Mouse (Mus musculus) neural tube, embryonic 15.5 days (tissue): ENCODE results near the gene Znhit2. TPM values are rescaled to one million over a fixed set of nuclear protein-coding genes. Genes with fewer than 3 reads are reported as not detected.
A peak's percentile ranks its signal among the peaks of the same experiment; 100 is the strongest.

Experiments
- ATAC-seq: fragments of 200-750 bp; cut with Nextera tagmentation; 2 replicates; pipeline ENCODE4 v1.8.0; 2017; ENCODE audit warnings: mild to moderate bottlenecking, moderate TSS enrichment, moderate library complexity; ENCODE audit not compliant: low FRiP score
- H3K27ac ChIP-seq: fragments of 300-500 bp; sonication (generic); replicated peaks from 2 replicates; pipeline ENCODE4 v1.5.1; 2015; ENCODE audit warnings: mild to moderate bottlenecking, inconsistent platforms
- H3K27me3 ChIP-seq: fragments of 300-500 bp; sonication (generic); replicated peaks from 2 replicates; pipeline ENCODE4 v1.6.1; 2015; ENCODE audit warnings: inconsistent platforms
- H3K36me3 ChIP-seq: fragments of 300-500 bp; sonication (generic); 2 replicates; pipeline ENCODE4 v1.6.1; 2015; ENCODE audit warnings: inconsistent platforms
- H3K4me1 ChIP-seq: fragments of 300-500 bp; sonication (generic); 2 replicates; pipeline ENCODE4 v1.6.1; 2015; ENCODE audit warnings: inconsistent platforms
- H3K4me2 ChIP-seq: fragments of 300-500 bp; sonication (generic); 2 replicates; pipeline ENCODE4 v1.6.1; 2015; ENCODE audit warnings: inconsistent platforms, mild to moderate bottlenecking, moderate library complexity
- H3K4me3 ChIP-seq: fragments of 300-500 bp; sonication (generic); replicated peaks from 2 replicates; pipeline ENCODE4 v1.5.1; 2015; ENCODE audit warnings: mild to moderate bottlenecking, inconsistent platforms
- H3K9ac ChIP-seq: fragments of 300-500 bp; sonication (generic); replicated peaks from 2 replicates; pipeline ENCODE4 v1.6.1; 2015; ENCODE audit warnings: mild to moderate bottlenecking, inconsistent platforms
- H3K9me3 ChIP-seq: fragments of 300-500 bp; sonication (generic); replicated peaks from 2 replicates; pipeline ENCODE4 v1.6.1; 2016; ENCODE audit warnings: inconsistent platforms
- WGBS: fragments of 180-500 bp; shearing (Covaris S2); methylation state at CpG from one replicate; pipeline ENCODE4 v1.1.7; 2015; ENCODE audit warnings: mixed read lengths; 5-methylcytosine and 5-hydroxymethylcytosine counted together
- polyA plus RNA-seq: library from polyadenylated mRNA; unstranded; fragments of >200 nt; fragmentation: Nextera tagmentation; extraction: Ambion mirVana; gene quantifications from 2 replicates; pipeline ENCODE4 v1.2.1, GENCODE M21; 2015

Znhit2 gene
- polyA plus RNA-seq, 1 experiment from 2014 or later: 30.4 TPM

DNA sequence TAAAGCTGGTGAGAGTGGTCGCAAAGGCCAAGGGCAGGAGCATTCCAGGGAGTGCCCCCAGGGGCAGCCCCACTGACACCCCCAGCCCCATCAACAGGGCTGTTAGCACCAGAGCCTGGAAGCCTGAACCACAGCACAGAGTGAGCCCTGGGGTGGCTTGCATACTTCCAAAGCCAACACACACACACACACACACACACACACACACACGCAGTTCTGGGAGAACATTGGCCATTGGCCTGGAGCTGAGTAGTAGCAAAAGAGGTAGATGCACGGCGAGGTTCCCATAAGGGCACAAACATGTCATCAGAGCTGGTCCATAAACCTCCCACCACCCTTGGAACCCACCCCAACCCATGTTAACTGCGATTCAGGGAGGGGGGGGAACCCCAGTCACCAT lies 5.6 kb downstream of the Znhit2 start:
- Histone ChIP-seq H3K27ac (peak overlapping the region; percentile 93), H3K9ac (peak overlapping the region; percentile 91), H3K4me2 (peak overlapping the region; percentile 97), H3K36me3 (peaks cover 26% of the 10 kb centered on the region), H3K9me3 (no peaks in the 10 kb centered on the region), H3K4me3 (peak overlapping the region; percentile 62), H3K27me3 (no peaks in the 10 kb centered on the region), H3K4me1 (peaks cover 57% of the 10 kb centered on the region)
- ATAC-seq: peak; percentile 6; the same call in 1 of the 2 replicates
- WGBS: 22% methylated on average over 5 of the region's 5 CpGs

DNA sequence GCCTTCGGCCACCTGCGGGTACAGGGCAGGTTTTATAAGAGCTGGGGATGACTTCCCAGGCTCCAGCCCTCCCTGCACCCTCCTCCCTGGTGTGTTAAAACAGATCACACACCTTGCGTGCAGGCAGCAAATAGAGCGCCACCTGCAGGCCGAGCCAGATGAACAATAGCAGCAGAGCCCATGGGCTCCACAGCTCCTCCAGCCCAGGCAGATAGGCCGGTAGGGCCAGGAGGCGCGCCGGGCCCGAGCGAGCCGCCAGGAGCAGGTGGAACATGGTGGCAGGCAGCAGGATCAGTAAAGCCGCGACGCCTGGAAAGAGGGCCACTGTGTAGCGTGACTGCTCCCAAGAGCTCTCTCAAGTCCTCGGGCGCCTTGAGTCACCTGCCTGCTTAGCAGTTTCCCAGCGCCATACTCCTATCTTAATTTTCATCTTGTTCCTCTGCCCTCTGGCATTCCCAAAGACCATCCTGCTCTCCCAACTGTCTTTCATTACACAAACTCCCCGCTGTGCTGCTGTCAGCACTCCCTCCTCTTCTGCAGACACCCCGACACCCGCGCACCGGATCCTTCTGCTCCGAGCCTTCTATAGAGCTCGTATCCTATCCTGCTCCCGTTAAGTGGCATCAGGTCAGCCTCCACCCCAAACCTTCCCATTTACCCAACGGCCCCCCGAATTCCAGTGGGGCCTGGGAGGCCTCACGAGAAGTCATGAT lies 6.2 kb downstream of the Znhit2 start:
- H3K27me3 ChIP-seq: no peaks in the 10 kb centered on the region
- peak overlapping the region; percentile 62 for H3K4me3 ChIP-seq
- peak overlapping the region; percentile 91 for H3K9ac ChIP-seq
- no peaks in the 10 kb centered on the region for H3K9me3 ChIP-seq
- under 1% methylated on average over 30 of the region's 30 CpGs for WGBS
- peak overlapping the region; percentile 93 for H3K27ac ChIP-seq
- peaks cover 51% of the 10 kb centered on the region for H3K4me1 ChIP-seq
- ATAC-seq: peak; percentile 84
- peaks cover 26% of the 10 kb centered on the region for H3K36me3 ChIP-seq
- peak overlapping the region; percentile 97 for H3K4me2 ChIP-seq

DNA sequence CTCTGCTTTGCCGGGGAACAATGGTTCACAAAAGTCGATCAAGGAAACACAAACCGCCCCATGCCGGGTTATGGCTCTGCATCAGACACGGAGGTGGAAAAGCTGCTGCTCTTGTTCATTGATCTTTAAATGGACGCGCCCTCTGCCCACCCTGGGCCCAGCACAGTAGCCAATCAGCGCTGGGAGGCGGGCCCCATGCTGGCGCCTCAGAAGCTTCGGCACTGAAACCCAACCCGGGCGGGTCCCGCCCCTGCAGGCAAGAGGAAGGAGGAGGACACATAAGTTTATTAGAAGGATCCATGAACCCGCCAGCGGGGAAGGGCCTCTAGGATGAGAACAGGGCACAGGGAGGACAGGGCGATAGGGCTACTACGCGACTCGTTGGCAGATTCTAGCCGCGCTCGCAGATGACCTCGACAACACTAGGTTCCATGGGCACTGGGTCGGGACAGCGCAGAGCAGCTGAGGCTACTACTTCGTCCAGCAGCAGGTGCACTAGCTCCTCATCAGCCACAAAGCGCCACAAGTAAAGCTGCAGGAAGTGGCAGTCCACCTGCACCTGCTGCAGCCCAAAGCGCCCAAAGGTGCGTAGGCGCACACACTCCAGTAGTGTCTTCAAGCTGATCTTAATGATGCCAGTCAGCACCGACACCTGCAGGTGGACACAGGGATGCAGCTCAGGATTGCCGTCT lies 6.9 kb downstream of the Znhit2 start, which contains the start of gene Tm7sf2:
Tm7sf2 (minus strand) TSS at position 650 of the 692 bp plus-strand sequence.
- WGBS: 6% methylated on average over 33 of the region's 33 CpGs
- peak; percentile 90 for ATAC-seq

DNA sequence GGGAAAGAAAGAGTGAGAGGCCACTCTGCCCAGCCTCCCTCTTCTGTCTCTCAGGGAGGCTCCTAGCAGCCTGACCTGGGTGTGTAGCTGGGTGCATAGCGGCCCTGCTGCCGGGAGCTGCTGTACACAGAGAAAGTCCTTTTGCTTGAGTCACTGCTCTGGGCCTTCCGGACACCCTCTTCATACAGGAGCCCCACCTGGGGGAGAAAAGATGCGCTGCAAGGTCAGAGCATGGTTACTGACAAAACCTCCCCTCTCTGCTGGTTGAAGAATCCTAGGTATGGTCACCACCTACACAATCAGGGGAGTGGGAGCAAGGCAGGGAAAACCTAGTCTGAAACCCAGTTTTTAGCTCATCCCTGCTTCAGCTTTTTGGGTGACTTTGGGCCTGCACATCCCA lies 8.0 kb downstream of the Znhit2 start:
- no peak overlapping the region for H3K4me3 ChIP-seq
- no peaks in the 10 kb centered on the region for H3K27me3 ChIP-seq
- H3K9ac ChIP-seq: no peak overlapping the region
- WGBS: 82% methylated on average over 4 of the region's 4 CpGs
- no peak for ATAC-seq
- H3K4me1 ChIP-seq: peaks cover 33% of the 10 kb centered on the region
- no peaks in the 10 kb centered on the region for H3K9me3 ChIP-seq
- H3K27ac ChIP-seq: no peak overlapping the region
- peaks cover 30% of the 10 kb centered on the region for H3K36me3 ChIP-seq
- H3K4me2 ChIP-seq: no peak overlapping the region

More for the DNA sequence above, 6.9 kb downstream of the Znhit2 start, which contains the start of gene Tm7sf2:
- H3K4me2 ChIP-seq: peak within 1 kb of the TSS; percentile 97
- peak within 1 kb of the TSS; percentile 62 for H3K4me3 ChIP-seq
- peaks cover 26% of the 10 kb centered on the region for H3K36me3 ChIP-seq
- H3K9ac ChIP-seq: peak within 1 kb of the TSS; percentile 91
- H3K4me1 ChIP-seq: peaks cover 44% of the 10 kb centered on the region
- no peaks in the 10 kb centered on the region for H3K9me3 ChIP-seq
- H3K27ac ChIP-seq: peak within 1 kb of the TSS; percentile 93
- H3K27me3 ChIP-seq: no peaks in the 10 kb centered on the region

DNA sequence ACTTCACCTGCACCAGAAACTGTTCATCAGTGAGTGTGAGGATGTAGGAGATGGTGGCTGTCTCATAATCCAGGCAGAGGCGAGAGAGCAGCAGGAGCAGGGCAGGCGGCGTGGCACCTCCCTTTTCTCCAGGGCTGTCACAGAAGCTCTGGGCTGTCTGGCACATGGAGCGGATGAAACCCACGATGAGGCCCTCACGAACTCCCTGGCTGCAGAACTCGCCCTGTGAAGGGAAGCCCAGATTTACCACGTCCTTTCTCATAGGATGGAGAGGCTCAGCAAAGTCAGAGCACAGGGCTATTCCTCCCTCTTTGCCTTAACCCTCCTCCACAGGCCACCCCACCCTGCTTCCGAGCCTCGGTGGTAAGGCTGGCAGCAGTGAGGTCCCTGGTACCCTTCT lies 8.9 kb downstream of the Znhit2 start:
- no peaks in the 10 kb centered on the region for H3K9me3 ChIP-seq
- no peak overlapping the region for H3K27ac ChIP-seq
- peaks cover 32% of the 10 kb centered on the region for H3K4me1 ChIP-seq
- WGBS: 96% methylated on average over 10 of the region's 10 CpGs
- no peak overlapping the region for H3K4me2 ChIP-seq
- no peak for ATAC-seq
- H3K9ac ChIP-seq: no peak overlapping the region
- H3K36me3 ChIP-seq: peaks cover 30% of the 10 kb centered on the region
- H3K27me3 ChIP-seq: no peaks in the 10 kb centered on the region
- no peak overlapping the region for H3K4me3 ChIP-seq

DNA sequence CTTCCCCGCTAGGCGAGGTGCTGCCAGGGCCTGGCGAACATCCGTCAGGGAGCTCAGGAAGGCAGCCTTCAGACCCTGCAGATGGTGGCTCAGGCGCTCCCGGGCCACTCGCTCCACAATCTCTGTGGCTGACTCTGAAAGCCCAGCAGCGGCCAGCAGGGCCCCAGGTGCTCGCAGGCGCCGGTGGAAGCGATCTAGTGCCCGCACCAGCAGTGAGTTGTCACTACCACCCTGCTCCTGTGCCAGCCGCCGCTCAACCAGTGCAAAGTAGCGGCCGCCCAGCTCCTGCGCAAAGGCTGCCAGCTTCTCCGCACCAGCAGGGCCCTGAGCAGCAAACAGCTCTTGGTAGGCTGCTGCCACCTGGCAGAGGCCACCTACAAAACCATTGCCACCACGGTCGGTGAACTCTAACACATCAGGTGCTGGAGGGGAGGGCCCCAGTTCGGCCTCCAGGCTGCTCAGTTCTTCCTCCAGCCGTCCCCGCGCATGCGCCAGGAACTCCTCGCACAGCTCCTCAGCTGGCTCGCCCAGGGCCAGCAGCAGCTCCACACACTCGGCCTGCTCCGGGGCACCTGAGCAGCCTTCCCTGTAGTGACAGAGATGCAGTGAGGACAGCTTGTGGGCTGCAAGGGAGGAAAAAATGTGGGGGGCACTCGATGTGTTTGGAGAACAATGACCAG lies 9.7 kb downstream of the Znhit2 start:
- Histone ChIP-seq H3K9ac (no peak overlapping the region), H3K36me3 (peaks cover 30% of the 10 kb centered on the region), H3K4me2 (no peak overlapping the region), H3K9me3 (no peaks in the 10 kb centered on the region), H3K27ac (no peak overlapping the region), H3K4me1 (peaks cover 37% of the 10 kb centered on the region), H3K27me3 (no peaks in the 10 kb centered on the region), H3K4me3 (no peak overlapping the region)
- ATAC-seq: no peak
- 94% methylated on average over 31 of the region's 31 CpGs for WGBS

DNA sequence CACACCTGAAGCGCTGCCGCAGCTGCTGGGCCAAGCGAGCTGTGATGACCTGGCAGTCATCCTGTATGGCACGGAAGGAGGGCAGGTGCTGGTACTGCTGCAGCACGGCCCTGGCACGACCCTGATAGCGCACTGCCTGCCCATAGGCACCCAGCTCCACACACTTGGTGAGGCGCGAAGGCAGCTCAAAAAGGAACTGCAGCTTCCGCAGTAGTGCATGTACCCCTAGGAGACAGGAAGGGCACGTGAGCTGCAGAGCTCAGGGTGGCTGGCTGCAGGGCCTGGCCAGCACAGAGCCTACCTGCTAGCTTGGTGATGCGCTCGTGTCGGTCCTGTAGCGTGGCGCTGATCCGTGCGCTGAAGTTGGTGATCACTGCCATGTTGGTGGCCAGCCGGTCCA lies 10.3 kb downstream of the Znhit2 start:
- peaks cover 30% of the 10 kb centered on the region for H3K36me3 ChIP-seq
- H3K4me2 ChIP-seq: no peak overlapping the region
- H3K4me3 ChIP-seq: no peak overlapping the region
- 95% methylated on average over 19 of the region's 19 CpGs for WGBS
- peaks cover 37% of the 10 kb centered on the region for H3K4me1 ChIP-seq
- no peak for ATAC-seq
- H3K27me3 ChIP-seq: no peaks in the 10 kb centered on the region
- H3K9me3 ChIP-seq: no peaks in the 10 kb centered on the region
- no peak overlapping the region for H3K27ac ChIP-seq
- no peak overlapping the region for H3K9ac ChIP-seq

DNA sequence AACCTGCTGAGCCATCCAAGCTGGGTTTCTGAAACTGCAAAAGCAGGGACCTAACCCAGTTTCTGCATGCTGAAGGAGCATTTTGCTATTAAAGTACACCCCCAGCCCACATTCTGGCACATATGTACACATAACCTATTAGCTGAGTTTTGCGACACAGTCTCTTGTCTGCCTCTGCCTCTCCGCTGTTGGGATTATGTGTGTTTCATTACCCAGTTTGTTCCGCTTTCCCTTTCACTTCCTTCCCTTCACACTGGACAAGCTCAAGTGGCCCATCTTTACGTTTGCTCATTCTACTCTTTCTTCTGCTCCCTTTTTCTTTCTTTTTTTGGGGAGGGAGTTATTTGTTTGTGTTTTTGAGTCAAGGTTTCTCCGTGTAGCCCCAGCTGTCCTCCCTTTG lies 12.9 kb downstream of the Znhit2 start:
- peaks cover 27% of the 10 kb centered on the region for H3K4me1 ChIP-seq
- ATAC-seq: no peak
- H3K9ac ChIP-seq: no peak overlapping the region
- no peak overlapping the region for H3K27ac ChIP-seq
- H3K4me2 ChIP-seq: no peak overlapping the region
- 90% methylated on average over 5 of the region's 5 CpGs for WGBS
- no peak overlapping the region for H3K4me3 ChIP-seq
- H3K36me3 ChIP-seq: peaks cover 29% of the 10 kb centered on the region
- H3K9me3 ChIP-seq: no peaks in the 10 kb centered on the region
- no peaks in the 10 kb centered on the region for H3K27me3 ChIP-seq

DNA sequence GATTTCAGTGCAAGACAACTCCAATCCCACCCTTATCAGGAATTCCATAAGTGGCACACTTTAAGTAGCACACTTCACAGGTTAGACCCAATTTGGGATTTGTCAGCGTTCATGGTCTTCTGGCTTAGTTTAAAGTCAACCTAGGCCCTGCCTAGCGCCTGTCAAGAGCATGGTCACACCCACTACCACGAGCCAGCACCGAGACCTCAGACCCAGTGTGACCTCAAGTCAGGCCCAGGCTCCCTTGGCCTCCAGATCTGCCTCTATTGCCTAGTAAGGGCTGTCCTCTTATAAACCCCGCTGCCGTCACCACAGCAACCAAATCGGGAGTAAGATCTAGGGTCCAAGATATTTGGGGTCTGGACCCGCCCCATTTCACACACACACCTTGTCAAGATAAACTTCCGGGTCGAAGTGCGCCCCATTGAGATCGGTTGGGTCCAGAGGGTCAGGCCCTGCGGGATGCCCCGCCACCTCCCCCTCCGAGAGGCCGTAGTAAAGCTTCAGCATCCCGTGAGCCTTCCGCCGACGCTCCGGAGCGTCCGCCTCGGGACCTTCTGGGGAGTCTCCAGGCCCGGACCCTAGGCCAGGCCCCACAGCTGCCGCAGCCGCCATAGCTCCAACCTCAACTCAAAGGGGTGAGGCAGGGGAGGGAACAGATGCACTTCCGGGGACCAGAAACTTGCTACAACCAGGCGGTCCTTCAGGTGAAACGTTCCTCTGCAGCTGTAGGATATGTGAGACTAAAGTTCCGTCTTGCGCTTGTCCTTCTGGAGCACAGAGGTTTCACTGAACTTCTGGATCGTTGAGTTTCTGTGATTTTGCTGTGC lies 15.8 kb downstream of the Znhit2 start, which contains the start of gene Vps51:
Vps51 (minus strand) TSS at position 668 of the 830 bp plus-strand sequence.
- ATAC-seq: peak; percentile 87
- no peaks in the 10 kb centered on the region for H3K27me3 ChIP-seq
- no peaks in the 10 kb centered on the region for H3K9me3 ChIP-seq
- peak within 1 kb of the TSS; percentile 63 for H3K4me3 ChIP-seq
- peaks cover 24% of the 10 kb centered on the region for H3K36me3 ChIP-seq
- WGBS: 2% methylated on average over 33 of the region's 33 CpGs
- H3K4me1 ChIP-seq: peaks cover 27% of the 10 kb centered on the region
- peak within 1 kb of the TSS; percentile 92 for H3K27ac ChIP-seq
- H3K9ac ChIP-seq: peak within 1 kb of the TSS; percentile 63
- H3K4me2 ChIP-seq: peak within 1 kb of the TSS; percentile 91

DNA sequence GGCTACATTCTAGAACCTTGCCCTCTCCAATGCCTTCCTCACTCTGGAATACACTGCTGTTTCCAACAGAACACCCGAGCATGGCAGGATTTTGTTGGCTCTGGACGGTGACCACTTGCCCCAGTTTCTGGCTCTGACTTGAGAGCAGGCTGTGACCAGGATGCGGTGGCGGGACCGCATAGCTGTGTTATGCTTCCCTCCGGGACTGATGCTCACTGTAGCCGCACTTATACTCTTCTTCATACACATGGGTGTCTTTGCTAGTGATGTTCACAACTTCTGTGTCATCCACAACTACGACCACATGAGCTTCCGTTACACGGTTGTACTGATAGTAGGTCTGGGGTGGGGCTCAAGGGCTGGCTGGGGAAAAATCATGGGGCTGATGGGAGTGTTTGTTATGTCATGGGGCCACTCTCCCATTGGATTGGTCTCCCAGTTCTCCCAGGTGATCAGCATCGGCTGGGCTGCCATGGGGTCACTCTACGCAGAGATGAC lies 19.0 kb downstream of the Znhit2 start, which contains the start of gene Tmem262:
Tmem262 (plus strand) TSS at position 51 of the 498 bp plus-strand sequence.
- Histone ChIP-seq H3K27me3 (no peaks in the 10 kb centered on the region), H3K9ac (no peak within 1 kb of the TSS), H3K9me3 (no peaks in the 10 kb centered on the region), H3K4me1 (peaks cover 45% of the 10 kb centered on the region), H3K36me3 (peaks cover 35% of the 10 kb centered on the region), H3K4me2 (no peak within 1 kb of the TSS), H3K27ac (no peak within 1 kb of the TSS), H3K4me3 (no peak within 1 kb of the TSS)
- WGBS: 94% methylated on average over 12 of the region's 12 CpGs
- ATAC-seq: no peak

DNA sequence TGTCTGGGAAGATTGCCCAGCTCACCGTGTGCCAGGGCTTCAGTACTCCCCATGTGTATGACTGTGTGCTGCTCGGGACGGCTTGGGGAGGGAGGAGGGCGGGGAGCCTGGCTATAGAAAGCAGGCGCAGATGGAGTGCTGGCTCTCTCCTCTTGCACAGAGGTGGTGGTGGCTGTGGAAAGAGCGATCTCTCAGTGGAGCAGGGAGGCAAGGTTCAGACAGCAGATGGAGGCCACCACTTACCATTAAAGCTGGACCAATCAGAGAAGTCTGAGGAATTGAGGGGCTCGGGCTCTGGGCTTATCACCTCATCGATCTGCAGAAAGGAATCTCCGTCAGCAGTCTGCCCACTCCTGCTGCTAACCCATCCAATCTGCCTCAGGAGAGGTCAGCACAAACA lies 21.2 kb downstream of the Znhit2 start, which contains the start of gene Gm28374:
Gm28374 (minus strand) TSS at position 101 of the 400 bp plus-strand sequence.
- whole genome bisulfite sequencing: 92% methylated on average over 9 of the region's 9 CpGs
- no peak for ATAC-seq
- H3K4me3 ChIP-seq: no peak within 1 kb of the TSS
- peaks cover 37% of the 10 kb centered on the region for H3K4me1 ChIP-seq
- no peak within 1 kb of the TSS for H3K27ac ChIP-seq
- H3K27me3 ChIP-seq: no peaks in the 10 kb centered on the region
- H3K36me3 ChIP-seq: peaks cover 35% of the 10 kb centered on the region
- H3K4me2 ChIP-seq: no peak within 1 kb of the TSS
- H3K9ac ChIP-seq: no peak within 1 kb of the TSS
- H3K9me3 ChIP-seq: no peaks in the 10 kb centered on the region
